ENCODE assay signal across 10 mouse cellular contexts in genomic region chr11:104158260-104158907, GRCm38 (mm10). TPM values are rescaled to one million over a fixed set of nuclear protein-coding genes. Genes with fewer than 3 reads are reported as not detected.
A peak's percentile ranks its signal among the peaks of the same experiment; 100 is the strongest.
DNase-seq lines count a peak whose midpoint lies in the region; ATAC-seq lines count a peak whose summit lies in the region.
"Had no signal": no experiment of that assay in that cellular context is flagged by ENCODE, and none has a peak within 500 bp of the region (broad histone marks: within the 10 kb centered on the region; RNA-seq: fewer than 3 reads in every experiment).

No protein-coding gene starts in this region.

- peak; percentile 22 for ATAC-seq in frontal cortex, adult (ENCODE audit: low TSS enrichment)
- no peak for ATAC-seq in stomach, embryonic 16.5 days (ENCODE audit: insufficient read depth, low FRiP score)

- H3K9ac ChIP-seq in stomach, embryonic 16.5 days (ENCODE audit: low read length), result no peak overlapping the region

- H3K27me3 ChIP-seq in limb, embryonic 10.5 days (ENCODE audit: low read depth, poor library complexity, severe bottlenecking), result peaks cover 41% of the 10 kb centered on the region
- peaks cover 11% of the 10 kb centered on the region for H3K27me3 ChIP-seq in stomach, embryonic 16.5 days (ENCODE audit: control insufficient read depth, insufficient read depth, low read length)

- H3K4me3 ChIP-seq in limb, embryonic 10.5 days, result peak overlapping the region; percentile 53
- peak overlapping the region; percentile 37 for H3K4me3 ChIP-seq in stomach, embryonic 16.5 days (replicated peaks; ENCODE audit: low read length)

- peaks cover 39% of the 10 kb centered on the region for H3K4me1 ChIP-seq in limb, embryonic 10.5 days
- no peaks in the 10 kb centered on the region for H3K4me1 ChIP-seq in stomach, embryonic 16.5 days (ENCODE audit: control insufficient read depth, insufficient read depth, low read length)

- H3K27ac ChIP-seq in limb, embryonic 10.5 days, result peak overlapping the region; percentile 66; the same call in 1 of the 2 replicates
- no peak overlapping the region for H3K27ac ChIP-seq in stomach, embryonic 16.5 days (ENCODE audit: low read length)
- H3K27ac ChIP-seq: macrophage had no signal

- WGBS in limb, embryonic 10.5 days, result 7% methylated on average over 17 of the region's 17 CpGs
- 8% methylated on average over 17 of the region's 17 CpGs for WGBS in stomach, embryonic 16.5 days

- H3K9me3 ChIP-seq in limb, embryonic 10.5 days (replicated peaks), result no peaks in the 10 kb centered on the region
- H3K9me3 ChIP-seq in stomach, embryonic 16.5 days (replicated peaks; ENCODE audit: control insufficient read depth, low read length), result no peaks in the 10 kb centered on the region

- peak overlapping the region; percentile 50 for H3K4me2 ChIP-seq in stomach, embryonic 16.5 days (ENCODE audit: low read depth, low read length)

- H3K36me3 ChIP-seq in limb, embryonic 10.5 days, result no peaks in the 10 kb centered on the region
- no peaks in the 10 kb centered on the region for H3K36me3 ChIP-seq in stomach, embryonic 16.5 days (ENCODE audit: control insufficient read depth, insufficient read depth, low read length)

- DNase-seq in frontal cortex, postnatal 14 days (ENCODE audit: low spot score in 2 of 2), result no peak
- DNase-seq in retina, postnatal 1 day, result peak; percentile 43
- DNase-seq in retina, embryonic 14.5 days (ENCODE audit: low spot score), result no peak
- DNase-seq in limb, embryonic 10.5 days (ENCODE audit: low spot score), result no peak
- no peak for DNase-seq in layer of hippocampus, adult 8-10 months (ENCODE audit: low spot score in 2 of 2)
- DNase-seq in MN1 (ENCODE audit: low spot score), result no peak

RNA-seq across cellular contexts. Expression of gene Crhr1, which starts 25.7 kb away (rescaled TPM):
- 1.1 and 1.5 TPM in 2 replicates for polyA plus RNA-seq in limb, embryonic 10.5 days (2016; fragmentation: Nextera tagmentation; extraction: Ambion mirVana)
- polyA plus RNA-seq in stomach, embryonic 16.5 days (2015; fragmentation: Nextera tagmentation; extraction: Ambion mirVana), result 0.09 and 0.17 TPM in 2 replicates
- total RNA-seq in layer of hippocampus, adult 8-10 months (2022), result 10 to 100 TPM in 1 of 4 experiments, 1 to 10 TPM in 3; 7.1 to 10.0 (median 8.5) TPM
- total RNA-seq: gastrocnemius, postnatal 4 days had no signal
- polyA plus RNA-seq: macrophage had no signal

RNA-seq across cellular contexts. Expression of gene Sppl2c, which starts 27.7 kb away (rescaled TPM):
- polyA plus RNA-seq in limb, embryonic 10.5 days (2016; fragmentation: Nextera tagmentation; extraction: Ambion mirVana), result not detected in 2 replicates
- polyA plus RNA-seq in stomach, embryonic 16.5 days (2015; fragmentation: Nextera tagmentation; extraction: Ambion mirVana), result not detected in 2 replicates
- not detected for total RNA-seq in layer of hippocampus, adult 8-10 months (2022)
- total RNA-seq: gastrocnemius, postnatal 4 days had no signal
- polyA plus RNA-seq: macrophage had no signal
